Mouse (Mus musculus) left cerebral cortex, adult 18-20 months (tissue): ENCODE measurements at regions not wholly inside any gene's neighbourhood (a gene's known extent, or its start where the extent isn't known, plus 50 kb on each side); places are given as distances from the start of the nearest gene placed in this dataset.

ENCODE experiments used
- DNase-seq, 2 experiments: peaks; one replicate each; pipeline ENCODE4 v3.0.0; 2021 to 2022; ENCODE audit warnings: low spot score in 2 of 2, mixed read lengths in 1 of 2

DNA sequence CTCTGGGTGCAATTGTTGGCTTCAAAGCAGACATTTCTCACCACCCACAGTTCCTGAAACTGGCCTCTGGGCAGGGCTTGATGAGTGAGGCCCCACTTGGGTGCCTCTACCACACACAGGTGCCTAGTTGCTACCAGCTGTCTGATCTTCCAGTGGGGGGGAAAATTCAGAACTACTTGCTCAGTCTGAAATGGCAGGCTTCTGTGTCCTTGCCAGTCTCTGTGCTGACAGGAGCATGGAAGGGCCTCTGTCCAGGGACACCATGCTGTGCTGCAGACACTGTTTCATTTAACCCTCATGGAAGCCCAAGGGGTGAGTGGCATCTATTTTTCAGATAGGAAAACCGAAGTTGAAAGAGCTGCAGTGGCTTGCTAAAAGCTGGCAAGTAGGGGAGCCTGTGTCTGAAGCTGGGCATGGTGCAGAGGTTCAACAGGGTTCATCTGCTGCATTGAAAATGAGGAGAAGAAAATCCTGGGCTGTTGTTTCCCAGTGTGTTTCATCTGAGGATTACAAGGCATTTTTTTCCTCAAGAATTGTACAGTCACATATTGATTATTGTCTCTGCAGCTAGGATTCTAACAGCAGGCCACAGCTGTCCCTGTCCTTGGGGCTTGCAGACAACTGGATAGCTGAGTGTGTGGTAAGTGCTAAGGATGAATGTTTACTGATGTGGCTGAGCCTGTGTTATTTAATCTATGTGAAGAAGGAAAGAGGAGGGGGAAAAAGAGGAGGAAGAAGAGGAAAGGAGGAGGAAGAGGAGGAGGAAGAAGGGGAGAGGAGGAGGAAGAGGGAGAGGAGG is 78.4 kb upstream of the Gadd45a start:
- no peak for DNase-seq

DNA sequence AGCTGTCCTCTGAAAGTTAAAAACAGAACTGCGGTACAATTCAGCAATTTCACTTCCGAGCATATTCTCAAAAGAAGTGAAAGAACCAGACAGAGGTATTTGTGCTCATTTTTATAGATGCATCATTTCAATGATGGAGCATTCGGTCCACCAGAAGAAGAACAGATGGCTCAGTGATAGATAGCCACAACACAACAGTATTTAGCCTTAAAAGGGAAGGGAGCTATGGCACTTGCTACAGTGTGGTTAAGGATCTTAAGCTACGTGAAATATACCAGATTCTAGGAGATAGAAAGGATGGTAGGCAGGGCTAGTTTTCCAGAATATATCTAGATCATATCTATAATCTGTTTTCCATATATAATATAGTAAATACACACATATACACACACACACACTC is 77.5 kb upstream of the Gadd45a start:
- DNase-seq: no peak

DNA sequence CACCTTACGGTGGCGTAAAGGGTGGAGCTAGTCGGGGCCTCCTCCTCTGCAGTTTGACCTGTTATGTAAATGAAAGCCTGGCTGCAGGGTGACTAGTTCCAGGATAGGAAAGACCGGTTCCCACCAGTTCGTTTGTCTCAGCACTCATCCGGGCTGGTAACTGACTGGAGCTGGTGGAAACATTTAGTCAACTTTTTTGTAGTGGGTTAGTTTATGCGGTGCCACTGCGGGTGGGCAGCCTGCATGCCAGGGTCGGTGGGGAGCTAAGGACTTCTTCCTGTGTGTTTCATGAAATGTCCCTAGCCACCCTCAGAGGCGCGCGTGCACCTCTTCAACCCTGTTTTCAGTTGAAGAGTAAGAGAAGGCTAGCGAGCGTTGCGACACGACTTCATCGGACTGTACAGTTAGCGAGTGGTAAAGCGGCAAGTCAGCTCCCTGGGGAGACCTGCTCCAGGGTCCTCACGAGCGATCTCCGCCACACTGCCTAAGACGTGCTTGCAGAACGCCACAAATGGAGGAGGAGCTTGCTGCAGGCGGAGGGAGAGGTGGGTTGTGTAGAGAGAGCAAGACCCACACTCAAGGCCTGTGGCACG is 76.5 kb upstream of the Gadd45a start:
- no peak for DNase-seq

DNA sequence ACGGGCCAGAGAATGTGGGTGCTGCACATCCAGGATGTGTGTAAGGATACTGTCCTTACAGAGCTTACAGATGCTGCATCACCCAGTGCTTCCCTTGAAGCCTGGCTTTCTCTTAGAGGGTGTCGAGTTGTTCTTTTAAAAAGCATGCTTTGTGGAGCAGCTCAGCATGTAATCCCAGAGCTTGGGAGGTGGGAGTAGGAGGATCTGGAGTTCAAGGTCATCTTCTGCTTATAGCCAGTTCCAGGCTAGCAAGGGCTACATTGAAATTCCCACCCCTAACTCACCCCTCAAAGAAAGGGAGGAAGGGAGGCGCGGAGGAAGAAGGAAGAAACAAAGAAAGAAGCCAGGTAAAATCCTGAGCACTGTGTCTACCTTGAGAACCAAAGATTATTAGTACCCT is 76.0 kb upstream of the Gadd45a start:
- no peak for DNase-seq

DNA sequence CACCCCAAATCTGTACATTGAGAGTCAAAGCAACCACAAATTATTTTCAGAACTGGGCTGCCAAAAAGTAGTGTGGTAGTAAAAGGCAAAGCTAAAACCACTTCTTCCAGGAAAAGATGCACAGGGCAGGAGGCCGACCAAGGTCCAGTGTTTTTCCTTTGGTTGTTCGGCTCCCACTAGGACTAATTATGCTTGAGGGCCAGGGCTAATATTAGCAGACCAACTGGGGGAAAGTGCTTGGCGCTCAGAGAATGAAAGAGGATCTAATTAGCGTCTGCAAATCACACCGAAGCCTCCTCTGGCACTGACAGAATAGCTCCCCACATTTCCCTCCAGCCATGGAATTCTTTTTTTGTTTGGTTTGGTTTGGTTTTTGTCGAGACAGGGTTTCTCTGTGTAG is 75.1 kb upstream of the Gadd45a start:
- no peak for DNase-seq

DNA sequence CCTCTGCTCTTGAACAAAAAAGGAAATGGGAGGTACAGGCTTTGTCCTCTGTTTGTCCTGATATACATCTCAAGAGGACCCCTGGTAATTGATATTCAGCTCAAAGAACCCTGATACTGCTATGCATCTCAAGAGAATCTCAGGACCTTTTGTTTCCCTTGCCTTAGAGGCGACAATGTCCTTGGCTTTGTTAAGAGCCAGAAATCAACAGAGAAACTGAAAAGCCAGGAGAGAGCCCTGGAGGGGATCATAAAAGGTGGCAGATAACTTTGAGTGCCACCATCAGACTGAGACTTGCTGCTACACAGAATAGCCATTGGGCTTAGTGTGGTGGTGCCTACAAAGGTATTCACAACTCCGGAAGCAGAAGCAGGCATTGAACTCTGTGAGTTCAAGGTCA is 74.3 kb upstream of the Gadd45a start:
- no peak for DNase-seq

DNA sequence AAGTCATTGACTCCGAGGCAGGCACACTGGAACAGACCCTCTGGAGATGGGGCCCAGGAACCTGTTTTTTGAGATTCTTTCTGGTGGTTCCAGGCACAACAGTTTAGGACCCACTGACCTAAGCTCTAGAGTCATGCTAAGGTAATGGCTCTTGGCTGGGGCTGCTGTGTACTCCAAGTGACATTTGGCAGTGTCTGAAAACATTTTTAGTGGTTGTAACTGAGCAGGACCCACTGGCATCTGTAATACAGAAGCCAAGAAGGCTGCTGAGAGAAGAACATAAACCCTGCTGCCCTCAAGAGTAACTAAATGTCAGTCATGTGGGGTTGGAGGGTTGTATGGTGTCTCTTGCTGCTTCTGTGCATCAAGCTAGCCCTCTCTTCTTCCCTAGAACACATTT is 73.1 kb upstream of the Gadd45a start:
- DNase-seq: no peak

DNA sequence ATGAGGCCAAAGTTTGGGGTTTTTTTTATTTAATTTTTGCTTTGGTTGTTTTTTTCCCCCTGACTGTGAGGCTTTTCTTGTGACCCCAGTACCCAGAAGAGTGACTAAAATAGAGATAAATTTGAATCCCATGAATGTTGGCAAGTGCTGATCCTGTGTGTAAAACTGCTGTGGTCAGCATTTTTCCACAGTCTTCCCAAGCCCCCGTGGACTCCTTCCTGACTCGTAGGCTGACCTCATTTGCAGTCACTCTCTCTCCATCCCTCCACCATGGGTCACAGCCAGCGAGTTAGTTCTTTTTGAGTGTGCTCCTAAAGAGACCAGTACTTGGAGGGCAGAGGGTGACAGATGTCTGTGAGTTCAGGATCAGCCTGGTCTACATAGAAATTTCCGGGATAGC is 72.5 kb upstream of the Gadd45a start:
- DNase-seq: no peak

DNA sequence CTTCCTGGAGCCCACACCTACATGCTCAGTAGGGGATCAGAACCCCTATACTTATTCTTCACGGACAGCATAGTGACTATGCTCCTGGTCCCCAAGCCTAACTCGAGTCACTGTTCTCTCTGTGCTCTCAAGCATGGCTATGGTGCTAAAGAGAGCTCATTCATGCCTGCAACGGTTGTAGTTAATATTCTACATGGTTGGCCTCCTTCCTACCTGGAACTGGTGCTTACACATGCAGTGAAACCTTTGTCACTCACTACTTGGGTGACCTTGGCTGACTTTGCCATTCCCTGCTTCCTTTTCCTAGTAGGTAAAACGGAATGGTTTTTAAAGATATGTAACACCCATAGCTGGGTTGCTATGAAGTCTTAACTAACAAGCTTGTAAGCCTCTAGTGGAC is 70.3 kb upstream of the Gadd45a start:
- no peak for DNase-seq

DNA sequence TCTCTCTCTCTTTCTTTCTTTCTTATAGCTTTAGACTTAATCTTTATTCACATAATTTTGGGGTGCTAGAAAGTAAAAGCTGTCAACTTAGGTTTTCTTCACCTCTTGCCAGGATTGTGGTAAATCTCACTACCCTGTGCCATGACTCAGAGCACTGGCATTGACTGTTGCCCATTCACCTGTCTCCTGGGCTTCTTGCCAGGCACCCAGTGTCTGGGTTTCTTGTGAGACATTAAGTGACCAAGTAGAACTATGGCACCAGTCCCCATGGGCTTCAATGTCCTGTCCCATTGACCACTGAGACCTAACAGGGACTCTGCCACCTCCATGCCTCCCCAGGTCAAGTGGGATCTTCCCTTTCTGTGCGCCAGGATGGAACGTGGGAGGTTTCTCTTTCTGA is 69.2 kb upstream of the Gadd45a start:
- no peak for DNase-seq

DNA sequence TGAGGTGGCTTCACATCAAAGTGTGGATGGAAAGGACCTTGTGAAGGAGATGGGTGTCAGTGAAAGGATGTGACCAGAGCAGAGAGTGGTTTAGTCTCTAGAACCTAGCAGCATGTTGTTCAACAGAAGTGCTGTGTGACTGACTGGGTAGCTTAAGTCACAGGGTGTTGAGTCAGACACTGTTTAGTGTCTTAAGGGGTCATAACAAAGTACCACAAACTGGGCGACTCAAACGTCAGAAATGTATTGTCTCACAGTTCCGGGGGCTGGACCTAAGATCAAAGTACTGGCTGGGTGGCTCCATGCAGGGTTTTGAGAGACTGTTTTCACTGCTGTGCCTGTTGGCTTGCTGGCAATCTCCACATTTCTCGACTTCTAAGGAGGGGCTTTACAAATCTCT is 68.1 kb upstream of the Gadd45a start:
- DNase-seq: no peak

DNA sequence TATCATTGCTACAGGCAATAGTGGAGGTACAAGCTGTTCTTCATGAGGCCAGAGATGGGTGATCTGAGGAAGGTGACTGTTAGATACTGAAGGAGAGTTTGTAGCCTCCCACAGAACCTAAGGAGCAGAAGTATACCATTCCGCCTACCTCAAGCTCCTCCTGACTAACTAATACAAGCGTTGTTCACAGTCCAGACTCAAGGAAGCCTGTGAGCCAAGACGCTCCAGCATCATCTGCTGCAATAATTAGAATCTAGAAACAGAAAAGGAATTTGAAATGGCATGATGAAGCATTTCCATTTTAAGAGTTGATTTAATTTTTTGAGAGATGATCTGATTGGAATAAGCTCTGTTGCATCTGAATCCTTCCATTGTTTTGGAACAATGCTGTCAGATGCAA is 66.9 kb upstream of the Gadd45a start:
- no peak for DNase-seq

DNA sequence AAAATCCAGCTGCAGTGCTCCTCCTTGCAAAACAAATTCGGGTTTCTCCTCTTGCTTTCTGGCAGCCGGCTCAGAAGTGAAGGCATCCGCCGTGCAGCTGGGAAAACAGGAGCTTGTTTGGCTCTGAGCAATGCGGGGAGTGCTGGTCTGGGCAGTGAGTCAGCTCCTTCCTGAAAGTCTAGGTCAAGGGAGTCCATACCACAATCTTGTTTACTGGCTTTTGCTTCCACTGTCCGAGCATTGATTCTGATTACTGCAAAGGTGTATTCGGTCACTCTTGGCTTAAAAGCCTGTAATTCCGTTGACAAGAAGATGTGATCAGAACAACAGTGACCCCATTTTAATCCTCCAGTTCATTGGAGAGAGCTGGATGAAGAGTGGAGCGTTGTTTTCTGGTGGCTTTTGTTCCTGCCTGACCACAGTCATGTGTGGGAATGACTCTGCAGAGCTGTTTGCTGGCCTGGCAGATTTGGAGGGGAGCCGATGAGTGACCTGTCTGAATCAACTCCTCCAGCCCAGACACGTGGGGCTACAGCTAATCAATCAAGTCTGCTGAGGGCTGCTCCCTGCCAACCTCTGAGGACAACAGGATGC is 65.4 kb upstream of the Gadd45a start:
- DNase-seq: peak; percentile 39 to 41

DNA sequence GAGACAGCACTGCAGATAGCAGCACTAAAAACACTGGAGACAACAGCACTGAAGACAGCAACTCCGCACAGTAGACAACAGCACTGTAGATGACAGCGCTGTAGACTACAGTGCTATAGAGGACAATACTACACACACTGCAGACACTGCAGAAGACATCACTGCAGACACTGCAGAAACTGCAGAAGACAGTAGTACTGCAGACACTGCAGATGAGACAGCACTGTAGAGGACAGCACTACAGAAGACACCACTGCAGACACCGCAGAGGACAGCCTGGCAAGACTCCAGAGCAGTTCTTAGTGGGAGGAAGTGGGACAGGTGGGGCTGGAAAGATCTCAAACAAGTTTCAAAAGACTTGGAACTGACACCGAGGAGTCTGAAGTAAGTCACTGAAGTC is 64.8 kb upstream of the Gadd45a start:
- DNase-seq: peak; percentile 12 to 24

DNA sequence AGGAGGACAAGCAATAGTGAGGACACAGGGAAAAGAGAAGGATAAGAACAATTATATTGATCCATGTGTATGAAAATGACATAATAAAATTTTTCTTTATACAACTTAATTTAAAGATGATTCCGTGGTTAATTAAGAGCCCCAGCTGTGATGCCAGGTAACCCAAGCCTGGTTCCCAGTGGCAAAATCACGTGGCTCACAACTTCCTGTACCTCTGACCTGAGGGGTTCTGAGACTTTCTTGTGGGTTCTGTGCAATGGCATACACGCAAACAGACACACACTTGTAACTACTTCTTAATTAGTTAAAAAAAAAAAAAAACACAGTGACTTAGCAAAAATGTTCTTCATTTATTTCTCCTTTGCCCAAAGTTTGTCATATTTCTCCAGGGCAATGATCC is 57.2 kb upstream of the Gadd45a start:
- DNase-seq: no peak

DNA sequence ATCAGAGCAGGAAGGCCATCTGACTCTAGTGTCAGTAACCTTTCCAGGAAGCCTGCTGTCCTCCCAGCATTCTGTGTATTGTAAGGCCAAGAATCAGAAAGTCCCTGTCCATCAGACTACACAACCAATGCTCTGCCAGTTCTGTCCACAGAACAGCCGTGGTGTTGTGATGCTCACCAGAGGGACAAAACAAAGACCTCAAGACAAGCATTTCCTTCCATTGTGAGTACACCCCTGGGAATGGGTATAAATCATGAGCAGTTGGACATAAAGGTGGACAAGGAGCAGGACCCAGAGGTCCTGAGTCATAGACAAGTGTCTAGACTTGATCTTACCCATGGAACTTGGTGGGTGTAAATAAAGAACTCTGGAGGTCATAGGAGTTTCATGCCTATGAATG is 55.9 kb upstream of the Gadd45a start:
- DNase-seq: no peak

DNA sequence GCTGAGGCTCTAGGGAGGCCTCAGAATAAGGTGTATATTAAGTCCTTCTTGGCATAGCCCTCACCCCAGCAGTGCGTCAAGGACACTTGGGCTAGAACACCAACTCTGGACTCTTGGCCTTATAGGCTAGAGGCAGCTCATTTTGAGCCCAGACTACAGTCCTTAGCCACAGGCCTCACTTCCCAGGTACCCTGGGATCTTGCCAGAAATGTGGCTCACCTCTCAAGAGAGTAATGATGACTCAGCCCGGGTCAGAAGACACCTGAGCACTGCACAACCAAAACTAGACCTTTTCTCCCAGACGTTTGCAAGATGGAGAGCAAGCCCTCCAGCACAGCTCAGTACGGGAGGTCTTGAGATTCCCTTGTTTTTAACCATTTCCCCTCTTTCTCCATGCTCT is 52.9 kb upstream of the Gadd45a start:
- no peak for DNase-seq

DNA sequence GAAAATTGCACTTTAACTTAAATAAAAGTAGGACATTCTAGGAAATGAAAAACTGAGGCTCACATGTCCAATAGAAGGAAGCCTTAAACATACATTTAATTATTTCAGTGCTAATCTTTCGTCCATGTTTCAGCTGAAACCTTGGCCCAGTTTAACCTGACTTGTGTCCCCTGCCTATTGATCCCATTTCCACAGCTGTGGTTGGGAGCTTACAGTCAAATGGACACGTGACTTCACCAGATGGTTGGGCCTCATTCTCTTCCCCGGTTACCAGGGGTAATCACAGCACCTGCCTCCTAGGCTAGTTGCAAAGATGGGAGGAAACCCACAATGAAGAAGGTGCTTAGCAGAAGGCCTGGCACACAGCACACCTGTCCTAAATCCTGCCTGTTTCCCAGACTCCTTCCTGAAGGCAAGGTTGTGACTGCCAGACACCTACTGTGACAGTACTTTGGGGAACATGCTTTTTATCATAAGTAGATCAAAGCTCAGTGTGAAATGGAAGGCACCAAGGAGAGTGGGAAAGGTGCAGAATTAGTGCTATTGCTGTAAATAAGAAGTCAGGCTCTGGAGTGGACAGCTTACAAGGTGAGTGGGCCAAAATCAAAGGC is 52.4 kb upstream of the Gadd45a start:
- DNase-seq: no peak

DNA sequence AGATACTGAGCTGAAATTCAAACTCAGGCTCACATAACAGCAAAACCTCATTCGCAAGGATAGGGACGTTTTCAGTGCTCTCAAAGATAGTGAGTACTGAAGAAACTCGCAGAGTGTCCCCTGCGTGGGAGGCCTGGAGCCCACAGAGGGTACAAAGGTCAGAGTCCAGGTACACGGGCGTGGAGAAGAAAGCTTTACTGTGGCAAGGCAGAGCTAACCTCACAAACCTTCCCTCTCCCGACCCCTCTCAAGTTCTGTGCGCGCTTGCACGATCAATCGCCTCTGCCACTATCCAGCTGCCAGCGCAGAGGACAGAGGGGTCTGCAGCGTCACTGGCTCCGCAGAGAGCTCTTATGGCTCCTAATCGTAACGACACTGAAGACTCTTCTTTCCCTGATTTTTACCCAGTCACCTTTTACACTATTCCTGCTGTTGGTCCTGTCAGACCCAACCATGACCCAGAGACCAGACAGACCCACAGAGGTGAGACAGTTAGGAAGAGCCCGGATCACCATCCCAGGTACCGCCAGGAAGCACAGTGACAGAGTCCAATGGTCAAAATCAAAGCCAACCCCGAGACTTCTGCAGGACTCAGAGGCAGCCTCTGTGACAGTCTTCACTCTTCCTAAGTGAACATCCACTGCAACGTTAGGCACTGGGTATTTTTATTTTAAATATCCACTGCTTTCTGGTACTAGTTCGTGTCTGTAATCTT is 51.6 kb upstream of the Gadd45a start:
- no peak for DNase-seq

DNA sequence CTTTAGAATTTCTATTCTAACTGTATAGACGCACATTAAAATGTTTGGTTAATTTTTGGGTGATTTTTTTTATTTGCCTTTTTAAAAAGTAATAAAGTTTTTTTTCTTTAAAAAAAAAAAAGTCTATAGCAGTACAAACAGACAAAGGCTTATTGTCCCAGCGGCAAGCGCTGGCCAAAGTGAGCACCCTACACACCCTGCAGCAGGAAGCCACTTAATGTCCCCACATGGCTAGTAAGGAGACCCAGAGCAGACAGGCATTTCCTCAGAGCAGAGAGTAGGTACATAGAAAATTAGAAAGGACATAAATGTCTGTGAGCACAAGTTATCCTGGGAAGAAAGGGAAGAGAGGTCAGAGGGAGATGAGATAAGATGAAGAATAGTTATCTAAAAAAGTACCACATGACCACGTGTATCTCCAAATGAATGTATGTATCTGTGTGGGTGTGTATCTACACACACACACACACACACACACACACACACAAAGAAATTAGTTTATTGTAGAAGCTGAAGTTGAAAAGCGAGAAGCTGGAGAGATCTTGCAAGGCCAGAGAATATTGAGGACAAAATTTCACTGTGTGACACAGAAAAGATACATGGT is 50.7 kb upstream of the Gadd45a start:
- DNase-seq: no peak

DNA sequence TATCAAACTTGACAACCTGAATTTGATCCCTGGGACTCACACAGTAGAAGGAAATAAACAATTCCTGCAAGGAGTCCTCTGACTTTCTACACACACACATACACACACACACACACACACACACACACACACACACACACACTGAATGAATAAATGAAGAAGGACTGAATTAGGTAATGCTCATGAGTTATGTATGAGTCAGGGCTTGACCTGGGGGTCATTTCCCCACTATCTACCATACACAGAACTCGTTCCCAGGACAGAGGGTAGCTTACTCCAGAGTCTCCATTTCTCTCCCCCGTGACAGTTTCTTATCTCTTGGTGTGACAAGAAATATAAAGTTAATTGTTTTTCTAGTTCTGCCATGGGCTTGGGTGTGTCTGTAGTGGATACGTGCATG is 50.1 kb upstream of the Gadd45a start:
- DNase-seq: no peak
